Mouse (Mus musculus): ENCODE results near the gene Dhodh.

DNA sequence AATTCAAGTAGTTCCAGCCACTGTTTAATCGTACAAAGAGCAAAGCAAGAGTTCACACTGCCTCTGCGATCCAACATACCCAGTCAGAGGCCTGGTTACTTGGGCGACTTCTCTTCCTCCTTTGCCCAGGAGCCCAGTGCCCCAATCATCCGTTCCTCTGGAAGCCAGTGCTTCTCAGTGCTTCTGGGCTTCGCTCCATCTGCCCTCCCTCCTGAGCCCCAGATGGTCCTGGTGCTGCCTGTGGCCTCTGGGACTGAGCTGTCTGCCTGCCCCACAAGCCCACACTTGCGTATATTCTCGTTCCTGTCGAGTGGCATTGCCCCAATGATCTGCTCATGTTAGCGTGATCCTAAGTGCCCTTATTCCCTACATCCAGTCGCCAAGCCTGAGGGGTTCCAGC is 42.3 kb upstream of the Dhodh start:
- TF ChIP-seq CTCF (IDR thresholded peaks at IDR 0.05; ENCODE audit: low read depth, low read length), result no peak
- no peak for TF ChIP-seq POLR2A (IDR thresholded peaks at IDR 0.05; ENCODE audit: extremely low read depth, insufficient read depth, low read length)

Data from liver, adult 2 months (tissue).